Mouse (Mus musculus) right cerebral cortex, postnatal 14 days (tissue): ENCODE results near the gene Nme7.

ENCODE experiments used
- DNase-seq: peaks from one replicate; pipeline ENCODE4 v3.0.0; 2022

Nme7 gene

GRCm38 (mm10) chr1:164440708-164441407 is 136.9 kb downstream of the Nme7 start:
- DNase-seq: no peak

DNA sequence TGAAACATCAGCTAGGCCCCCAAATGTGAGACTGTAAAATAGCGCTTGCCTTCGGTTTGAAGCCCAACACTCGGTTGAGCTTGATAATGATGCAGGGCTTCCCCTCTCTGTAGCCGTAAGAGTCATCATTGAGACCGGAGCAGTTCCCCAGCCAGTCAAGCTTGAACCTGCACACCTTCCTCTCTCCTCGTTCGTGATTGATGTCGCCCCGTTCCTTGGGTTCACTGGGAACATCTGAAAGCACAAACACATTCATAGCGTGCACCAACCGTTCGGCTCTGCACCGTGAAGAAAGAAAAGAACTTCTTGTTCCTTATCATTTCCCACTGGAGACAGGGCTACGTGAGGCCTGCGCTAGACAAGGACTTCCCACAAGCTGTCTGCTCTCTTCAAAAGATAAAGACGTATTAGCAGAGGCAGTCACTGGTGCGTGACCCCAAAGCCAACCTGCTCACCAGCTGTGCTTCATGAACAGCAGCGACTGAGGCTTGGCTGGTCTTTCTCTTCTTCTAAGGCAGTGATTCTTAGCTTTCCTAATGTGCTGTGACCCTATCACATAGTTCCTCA is 137.6 kb downstream of the Nme7 start:
- DNase-seq: no peak

DNA sequence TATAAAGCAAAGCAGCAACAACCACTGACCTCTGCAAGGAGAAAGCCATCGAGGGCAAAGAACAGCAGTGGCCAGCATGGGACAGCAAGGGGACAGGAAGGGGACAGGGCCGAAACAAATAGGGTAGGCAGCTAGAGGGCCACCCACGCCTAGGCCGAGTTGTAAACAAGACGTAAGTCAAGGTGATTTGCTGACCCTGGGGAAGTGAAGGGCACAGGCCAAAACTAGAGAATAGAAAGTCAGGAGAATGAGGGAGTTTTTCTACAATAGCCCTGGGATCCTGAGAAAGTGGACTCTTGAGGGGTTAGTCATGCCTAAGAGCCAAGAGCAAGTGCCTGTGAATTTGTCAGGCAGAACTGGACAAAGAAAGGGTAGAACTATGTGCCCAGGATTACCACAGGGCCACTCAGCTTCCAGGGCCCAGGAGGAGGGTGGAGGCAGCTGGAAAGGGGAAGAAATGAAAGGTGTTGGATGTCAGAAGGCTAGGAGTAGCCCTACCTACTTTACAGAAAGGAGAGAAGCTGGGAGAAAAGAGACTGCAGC is 141.8 kb downstream of the Nme7 start:
- no peak for DNase-seq

GRCm38 (mm10) chr1:164446535-164446934 is 142.6 kb downstream of the Nme7 start:
- no peak for DNase-seq

DNA sequence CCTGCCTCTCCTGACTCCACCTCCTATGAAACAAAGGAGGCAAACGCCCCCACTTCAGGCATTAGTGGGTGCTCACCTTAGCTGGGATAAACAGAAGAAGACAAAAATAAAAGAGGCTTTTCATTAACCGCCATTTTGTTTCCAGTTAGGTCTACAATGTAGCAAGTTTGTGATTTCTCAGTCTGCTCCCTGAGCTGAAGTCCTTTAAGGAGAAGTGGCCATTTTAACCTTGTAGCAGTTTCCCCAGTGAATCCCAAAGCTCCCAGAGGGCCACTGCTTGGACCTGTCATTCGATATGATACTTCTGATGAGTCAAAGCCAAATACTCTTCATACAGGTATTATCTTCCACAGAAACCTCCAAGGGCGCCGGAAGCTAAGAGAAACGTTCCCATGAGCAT is 143.6 kb downstream of the Nme7 start:
- DNase-seq: no peak

DNA sequence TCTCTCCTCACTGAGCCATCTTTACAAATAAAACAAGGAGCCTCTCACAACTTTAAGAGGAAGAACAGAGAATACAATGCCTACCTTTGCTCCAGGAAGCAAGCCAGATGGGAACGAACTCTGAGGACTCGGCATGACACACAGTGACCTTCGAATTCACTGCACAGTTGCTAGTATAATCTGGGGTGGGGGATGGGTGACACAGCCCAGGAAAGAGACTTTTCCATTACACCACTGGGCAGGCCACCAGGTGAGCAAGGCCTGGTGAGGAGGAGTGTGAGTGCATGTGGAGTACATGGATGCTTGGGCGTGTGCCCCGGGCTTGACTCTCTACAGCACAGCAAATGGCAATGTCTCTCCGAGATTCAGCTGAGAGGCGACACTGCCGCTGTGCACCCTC is 145.7 kb downstream of the Nme7 start:
- no peak for DNase-seq

- DNase-seq: no peak
Measured at GRCm38 (mm10) chr1:164450231-164450630, 146.3 kb downstream of the Nme7 start.

DNA sequence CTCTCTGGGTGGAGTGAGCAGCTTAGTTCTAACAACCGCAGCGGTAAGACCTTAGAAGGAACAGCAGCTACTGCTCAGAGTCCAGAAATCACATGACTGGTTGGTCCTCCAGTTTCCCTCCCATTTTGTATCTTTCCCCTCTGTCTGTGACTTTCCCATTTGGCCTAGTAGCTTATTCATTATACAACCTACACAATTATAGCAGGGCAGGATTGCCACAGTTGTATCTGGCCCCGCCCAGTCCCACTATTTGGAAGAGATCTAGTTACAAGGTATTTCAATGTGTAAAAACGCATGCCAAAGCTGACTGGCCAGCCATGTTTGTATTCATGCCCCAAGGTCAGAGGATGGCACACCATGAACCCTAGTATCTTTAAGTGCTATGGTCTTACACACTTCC is 146.7 kb downstream of the Nme7 start:
- DNase-seq: no peak

- no peak for DNase-seq
Measured at GRCm38 (mm10) chr1:164451346-164451745, 147.4 kb downstream of the Nme7 start.

DNA sequence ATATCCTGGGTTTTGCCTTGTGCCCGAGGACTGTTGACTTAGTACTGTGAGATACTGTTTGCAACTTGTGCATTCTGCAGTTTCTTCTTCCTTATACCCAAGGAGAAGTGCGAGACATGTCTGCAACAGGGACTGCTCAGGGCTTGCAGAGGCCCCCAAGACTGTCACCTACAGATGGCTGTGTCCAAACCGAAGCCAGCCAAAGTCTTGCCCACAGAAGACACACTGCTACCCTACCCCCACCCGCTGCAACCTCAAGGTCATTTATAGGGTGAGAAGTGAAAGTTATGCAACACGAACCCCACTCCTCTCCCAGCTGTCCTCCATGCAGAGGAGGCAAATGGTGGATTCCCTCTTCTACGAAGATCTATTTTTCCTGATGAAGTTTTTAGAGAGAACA is 148.7 kb downstream of the Nme7 start:
- no peak for DNase-seq

- no peak for DNase-seq
Measured at GRCm38 (mm10) chr1:164453146-164453545, 149.2 kb downstream of the Nme7 start.

DNA sequence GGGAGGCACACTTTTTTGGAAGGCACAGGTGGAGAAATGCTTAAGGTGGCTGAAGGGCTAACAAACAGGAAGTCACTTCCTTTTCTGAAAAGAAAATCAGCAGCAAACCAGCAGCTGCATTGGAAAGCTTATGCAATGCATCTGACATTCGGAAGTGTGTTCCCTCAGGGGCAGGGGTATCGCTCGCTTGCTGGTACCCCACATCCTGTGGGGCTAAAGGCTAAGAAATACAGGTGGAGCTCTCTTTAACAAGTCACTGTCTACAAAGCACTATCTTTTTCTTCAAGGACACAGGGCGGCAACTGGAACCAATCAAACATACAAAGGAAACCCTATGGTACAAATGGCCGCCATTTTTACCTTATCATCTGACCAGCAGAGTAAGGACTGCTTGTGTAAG is 149.8 kb downstream of the Nme7 start:
- no peak for DNase-seq

DNA sequence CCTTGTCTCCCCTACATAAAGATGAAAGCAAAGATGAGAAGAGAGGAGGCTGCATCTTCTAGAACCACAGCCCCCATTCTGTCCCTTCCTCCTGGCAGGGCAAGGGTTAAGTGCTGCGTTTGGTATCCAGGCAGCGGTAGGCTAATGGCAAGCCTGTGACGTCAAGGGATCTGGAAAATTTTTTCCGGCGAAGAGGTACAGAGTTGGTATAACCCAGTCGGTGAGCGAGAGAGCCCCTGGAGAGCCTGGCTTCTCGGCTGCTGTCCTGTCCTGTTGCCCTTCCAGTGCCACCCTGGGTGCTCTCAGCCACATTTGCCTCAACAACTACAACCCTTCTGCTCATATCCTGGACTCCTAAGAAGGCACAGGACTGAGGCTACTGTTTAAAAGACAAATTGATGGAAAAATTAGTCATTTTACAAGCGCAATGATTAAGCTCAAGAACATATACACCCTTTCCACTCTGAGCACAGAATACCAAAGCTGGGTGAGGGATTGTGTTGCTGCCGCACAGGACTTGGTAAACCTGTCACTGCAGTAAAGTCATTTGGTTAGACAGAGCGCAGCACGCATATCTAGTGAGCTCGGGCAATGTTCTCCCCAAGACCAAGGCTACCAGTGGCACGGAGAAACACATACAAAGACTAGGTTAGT is 151.0 kb downstream of the Nme7 start:
- peak; percentile 67 for DNase-seq

DNA sequence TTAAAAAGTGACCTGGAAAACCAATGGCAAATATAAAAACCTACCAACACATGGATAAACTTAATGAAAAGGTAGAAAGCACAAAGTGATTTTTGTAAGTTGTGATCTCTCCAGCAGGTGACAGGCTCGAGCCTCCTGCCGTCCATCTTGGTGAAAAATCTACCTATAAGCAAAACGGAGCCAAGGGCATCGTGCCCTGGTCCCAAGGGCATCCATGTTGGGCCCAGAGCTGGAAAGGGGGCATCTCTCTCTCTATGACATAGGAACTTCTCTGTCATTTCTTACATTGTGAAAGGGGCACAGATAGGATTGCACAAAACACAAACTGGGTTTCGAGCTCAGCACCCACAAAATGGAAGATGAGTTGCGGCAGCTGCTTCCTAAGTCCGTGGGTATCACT is 151.7 kb downstream of the Nme7 start:
- DNase-seq: no peak

- no peak for DNase-seq
Measured at GRCm38 (mm10) chr1:164456065-164456464, 152.1 kb downstream of the Nme7 start.

GRCm38 (mm10) chr1:164456731-164457130 is 152.8 kb downstream of the Nme7 start:
- no peak for DNase-seq

GRCm38 (mm10) chr1:164457531-164458244 is 153.8 kb downstream of the Nme7 start:
- DNase-seq: peak; percentile 82

GRCm38 (mm10) chr1:164458245-164458613 is 154.3 kb downstream of the Nme7 start, which contains the start of gene Atp1b1:
Gene Atp1b1 (minus strand): TSS chr1:164458355.
- DNase-seq: peak; percentile 88

DNA sequence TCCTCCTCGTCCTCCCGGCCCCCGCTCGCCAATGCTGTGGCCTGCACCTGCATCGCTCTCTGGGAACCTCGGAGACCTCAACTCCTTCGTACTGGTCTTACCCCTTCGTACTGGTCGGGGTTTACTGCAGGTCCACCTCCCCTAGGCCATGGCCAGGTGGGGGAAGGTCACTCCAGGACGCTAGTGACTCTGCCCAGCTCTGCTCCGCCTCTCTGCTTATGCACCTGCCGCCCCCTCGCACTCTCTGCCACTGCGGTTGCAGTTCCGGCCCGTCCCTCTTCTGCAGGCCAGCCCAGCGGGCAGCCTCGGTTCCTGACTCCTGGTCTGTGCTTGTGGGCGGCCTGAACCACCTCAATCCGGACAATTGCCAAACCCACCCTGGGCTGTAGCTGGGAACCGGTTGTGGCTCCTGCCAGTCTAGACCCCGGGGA is 154.7 kb downstream of the Nme7 start:
- peak; percentile 59 for DNase-seq

GRCm38 (mm10) chr1:164459127-164459905 is 155.4 kb downstream of the Nme7 start:
- DNase-seq: no peak

DNA sequence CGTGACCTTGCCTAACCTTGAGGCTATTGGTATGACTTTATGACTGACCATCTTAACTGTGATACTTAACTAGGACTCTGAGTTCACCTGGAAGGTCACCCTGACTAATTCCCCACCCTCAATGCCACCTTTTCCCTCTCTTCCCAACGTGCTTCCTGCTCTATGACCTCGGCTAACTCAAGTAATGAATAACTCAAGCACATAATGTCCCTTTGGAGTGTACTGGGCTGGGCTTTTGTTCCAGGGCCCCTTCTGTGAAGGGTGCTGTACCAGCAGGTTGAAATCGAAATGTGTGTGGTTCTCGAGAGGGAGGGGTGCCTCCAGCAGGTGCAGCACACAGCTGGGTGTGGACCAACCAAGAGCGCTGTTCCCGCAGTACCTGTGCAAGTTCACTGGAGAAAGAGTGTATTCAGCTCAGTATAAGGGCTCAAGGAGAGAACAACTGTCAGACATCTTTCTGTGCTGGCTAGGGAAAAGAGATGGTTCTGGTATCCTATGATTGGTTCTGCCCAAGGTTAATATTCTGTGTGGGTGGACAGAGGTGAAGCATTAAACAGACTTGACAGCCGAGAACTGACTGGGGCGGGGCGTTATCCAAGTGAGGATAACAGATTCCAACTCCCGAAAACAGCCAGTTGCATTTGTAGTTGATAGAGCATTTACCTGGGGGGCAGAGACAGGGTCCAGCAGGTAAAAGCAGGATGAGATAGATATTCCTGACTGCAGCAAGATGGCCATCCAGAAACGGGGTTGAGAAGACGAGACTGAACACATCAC is 157.2 kb downstream of the Nme7 start:
- no peak for DNase-seq

- peak; percentile 72 for DNase-seq
Measured at GRCm38 (mm10) chr1:164461726-164462125, 157.8 kb downstream of the Nme7 start.
